Mouse (Mus musculus): ENCODE results near the gene Mrps14. TPM values are rescaled to one million over a fixed set of nuclear protein-coding genes. Genes with fewer than 3 reads are reported as not detected.
A peak's percentile ranks its signal among the peaks of the same experiment; 100 is the strongest.

The Mrps14 gene
- polyA plus RNA-seq, 1 experiment from 2014 or later, result 202 TPM

GRCm38 (mm10) chr1:160231013-160231412, 36.0 kb downstream of the Mrps14 start:
- WGBS, result 44% methylated on average over 4 of the region's 4 CpGs
- no peak for ATAC-seq (replicated peaks; ENCODE audit: insufficient number of reproducible peaks, insufficient read depth, low FRiP score, low read depth)

GRCm38 (mm10) chr1:160232113-160232512, 37.1 kb downstream of the Mrps14 start:
- Histone ChIP-seq H3K9me3 (replicated peaks) (no peaks in the 10 kb centered on the region), H3K36me3 (no peaks in the 10 kb centered on the region), H3K4me3 (no peak overlapping the region), H3K27ac (no peak overlapping the region), H3K4me1 (replicated peaks) (no peaks in the 10 kb centered on the region), H3K9ac (no peak overlapping the region), H3K27me3 (no peaks in the 10 kb centered on the region), H3K4me2 (no peak overlapping the region)
- whole genome bisulfite sequencing, result 92% methylated on average over 3 of the region's 3 CpGs
- ATAC-seq (replicated peaks; ENCODE audit: insufficient number of reproducible peaks, insufficient read depth, low FRiP score, low read depth), result no peak

More at GRCm38 (mm10) chr1:160231013-160231412, 36.0 kb downstream of the Mrps14 start:
- Histone ChIP-seq H3K4me1 (replicated peaks) (no peaks in the 10 kb centered on the region), H3K9ac (no peak overlapping the region), H3K36me3 (no peaks in the 10 kb centered on the region), H3K27ac (no peak overlapping the region), H3K27me3 (no peaks in the 10 kb centered on the region), H3K9me3 (replicated peaks) (no peaks in the 10 kb centered on the region), H3K4me3 (no peak overlapping the region), H3K4me2 (no peak overlapping the region)

- no peak for ATAC-seq (replicated peaks; ENCODE audit: insufficient number of reproducible peaks, insufficient read depth, low FRiP score, low read depth)
Measured at GRCm38 (mm10) chr1:160233921-160234320, 38.9 kb downstream of the Mrps14 start.

GRCm38 (mm10) chr1:160237981-160238380, 43.0 kb downstream of the Mrps14 start:
- no peaks in the 10 kb centered on the region for H3K36me3 ChIP-seq
- no peak overlapping the region for H3K9ac ChIP-seq
- H3K4me2 ChIP-seq, result no peak overlapping the region
- no peaks in the 10 kb centered on the region for H3K4me1 ChIP-seq (replicated peaks)
- 82% methylated on average over 2 of the region's 2 CpGs for WGBS
- H3K27ac ChIP-seq, result no peak overlapping the region
- no peak for ATAC-seq (replicated peaks; ENCODE audit: insufficient number of reproducible peaks, insufficient read depth, low FRiP score, low read depth)
- H3K9me3 ChIP-seq (replicated peaks), result no peaks in the 10 kb centered on the region
- H3K4me3 ChIP-seq, result no peak overlapping the region
- no peaks in the 10 kb centered on the region for H3K27me3 ChIP-seq

More at GRCm38 (mm10) chr1:160233921-160234320, 38.9 kb downstream of the Mrps14 start:
- H3K27me3 ChIP-seq, result no peaks in the 10 kb centered on the region
- no peak overlapping the region for H3K9ac ChIP-seq
- no peaks in the 10 kb centered on the region for H3K9me3 ChIP-seq (replicated peaks)
- no peaks in the 10 kb centered on the region for H3K36me3 ChIP-seq
- no peak overlapping the region for H3K4me2 ChIP-seq
- no peak overlapping the region for H3K27ac ChIP-seq
- H3K4me1 ChIP-seq (replicated peaks), result no peaks in the 10 kb centered on the region
- H3K4me3 ChIP-seq, result no peak overlapping the region

GRCm38 (mm10) chr1:160238852-160239443, 43.9 kb downstream of the Mrps14 start:
- H3K4me2 ChIP-seq, result no peak overlapping the region
- 86% methylated on average over 1 of the region's 1 CpGs for WGBS
- H3K4me1 ChIP-seq (replicated peaks), result no peaks in the 10 kb centered on the region
- H3K36me3 ChIP-seq, result no peaks in the 10 kb centered on the region
- H3K27ac ChIP-seq, result no peak overlapping the region
- no peaks in the 10 kb centered on the region for H3K9me3 ChIP-seq (replicated peaks)
- H3K27me3 ChIP-seq, result no peaks in the 10 kb centered on the region
- no peak overlapping the region for H3K9ac ChIP-seq
- no peak overlapping the region for H3K4me3 ChIP-seq
- no peak for ATAC-seq (replicated peaks; ENCODE audit: insufficient number of reproducible peaks, insufficient read depth, low FRiP score, low read depth)

- Histone ChIP-seq H3K9me3 (replicated peaks) (no peaks in the 10 kb centered on the region), H3K4me3 (no peak overlapping the region), H3K4me2 (no peak overlapping the region), H3K36me3 (no peaks in the 10 kb centered on the region), H3K4me1 (replicated peaks) (no peaks in the 10 kb centered on the region), H3K9ac (no peak overlapping the region), H3K27ac (no peak overlapping the region), H3K27me3 (no peaks in the 10 kb centered on the region)
- WGBS, result 92% methylated on average over 2 of the region's 2 CpGs
- ATAC-seq (replicated peaks; ENCODE audit: insufficient number of reproducible peaks, insufficient read depth, low FRiP score, low read depth), result no peak
Measured at GRCm38 (mm10) chr1:160240091-160240490, 45.1 kb downstream of the Mrps14 start.

- H3K36me3 ChIP-seq, result no peaks in the 10 kb centered on the region
- WGBS, result 91% methylated on average over 5 of the region's 5 CpGs
- H3K4me2 ChIP-seq, result no peak overlapping the region
- no peaks in the 10 kb centered on the region for H3K27me3 ChIP-seq
- H3K4me3 ChIP-seq, result no peak overlapping the region
- no peak overlapping the region for H3K9ac ChIP-seq
- peaks cover 7% of the 10 kb centered on the region; the same call in 1 of the 2 replicates for H3K4me1 ChIP-seq (replicated peaks)
- no peaks in the 10 kb centered on the region for H3K9me3 ChIP-seq (replicated peaks)
- no peak overlapping the region for H3K27ac ChIP-seq
- ATAC-seq (replicated peaks; ENCODE audit: insufficient number of reproducible peaks, insufficient read depth, low FRiP score, low read depth), result no peak
Measured at GRCm38 (mm10) chr1:160244689-160245088, 49.7 kb downstream of the Mrps14 start.

GRCm38 (mm10) chr1:160245954-160246353, 50.9 kb downstream of the Mrps14 start:
- ATAC-seq (replicated peaks; ENCODE audit: insufficient number of reproducible peaks, insufficient read depth, low FRiP score, low read depth), result no peak
- no peaks in the 10 kb centered on the region for H3K27me3 ChIP-seq
- 68% methylated on average over 2 of the region's 2 CpGs for WGBS
- no peak overlapping the region for H3K9ac ChIP-seq
- H3K4me3 ChIP-seq, result no peak overlapping the region
- H3K36me3 ChIP-seq, result no peaks in the 10 kb centered on the region
- H3K27ac ChIP-seq, result no peak overlapping the region
- H3K4me2 ChIP-seq, result no peak overlapping the region
- peaks cover 16% of the 10 kb centered on the region for H3K4me1 ChIP-seq (replicated peaks)
- no peaks in the 10 kb centered on the region for H3K9me3 ChIP-seq (replicated peaks)

GRCm38 (mm10) chr1:160246844-160247243, 51.8 kb downstream of the Mrps14 start:
- Histone ChIP-seq H3K9ac (no peak overlapping the region), H3K36me3 (no peaks in the 10 kb centered on the region), H3K4me3 (no peak overlapping the region), H3K27ac (peak overlapping the region; percentile 57; the same call in 1 of the 2 replicates), H3K4me1 (replicated peaks) (peaks cover 16% of the 10 kb centered on the region), H3K27me3 (no peaks in the 10 kb centered on the region), H3K9me3 (replicated peaks) (no peaks in the 10 kb centered on the region), H3K4me2 (no peak overlapping the region)
- ATAC-seq (replicated peaks; ENCODE audit: insufficient number of reproducible peaks, insufficient read depth, low FRiP score, low read depth), result no peak
- 41% methylated on average over 4 of the region's 4 CpGs for WGBS

GRCm38 (mm10) chr1:160247473-160247872, 52.5 kb downstream of the Mrps14 start:
- 80% methylated on average over 9 of the region's 9 CpGs for WGBS
- Histone ChIP-seq H3K36me3 (no peaks in the 10 kb centered on the region), H3K9ac (no peak overlapping the region), H3K27me3 (no peaks in the 10 kb centered on the region), H3K4me1 (replicated peaks) (peaks cover 16% of the 10 kb centered on the region), H3K27ac (no peak overlapping the region), H3K4me2 (no peak overlapping the region), H3K4me3 (no peak overlapping the region), H3K9me3 (replicated peaks) (no peaks in the 10 kb centered on the region)
- no peak for ATAC-seq (replicated peaks; ENCODE audit: insufficient number of reproducible peaks, insufficient read depth, low FRiP score, low read depth)

- H3K27ac ChIP-seq, result no peak overlapping the region
- ATAC-seq (replicated peaks; ENCODE audit: insufficient number of reproducible peaks, insufficient read depth, low FRiP score, low read depth), result no peak
Measured at GRCm38 (mm10) chr1:160249786-160250185, 54.8 kb downstream of the Mrps14 start.

GRCm38 (mm10) chr1:160250782-160251181, 55.8 kb downstream of the Mrps14 start:
- no peak overlapping the region for H3K4me2 ChIP-seq

More at GRCm38 (mm10) chr1:160249786-160250185, 54.8 kb downstream of the Mrps14 start:
- Histone ChIP-seq H3K27me3 (no peaks in the 10 kb centered on the region), H3K4me1 (replicated peaks) (peaks cover 16% of the 10 kb centered on the region), H3K9ac (no peak overlapping the region), H3K36me3 (no peaks in the 10 kb centered on the region), H3K4me3 (no peak overlapping the region), H3K4me2 (no peak overlapping the region), H3K9me3 (replicated peaks) (no peaks in the 10 kb centered on the region)
- 59% methylated on average over 3 of the region's 3 CpGs for WGBS

More at GRCm38 (mm10) chr1:160250782-160251181, 55.8 kb downstream of the Mrps14 start:
- Histone ChIP-seq H3K4me1 (replicated peaks) (peaks cover 16% of the 10 kb centered on the region), H3K9me3 (replicated peaks) (no peaks in the 10 kb centered on the region), H3K27ac (0 out of 2 replicates have a peak overlapping the region, but pooled peaks have one; percentile 4), H3K4me3 (no peak overlapping the region), H3K36me3 (0 out of 2 replicates have a peak, but pooled peaks cover 2% of the 10 kb centered on the region), H3K9ac (no peak overlapping the region), H3K27me3 (no peaks in the 10 kb centered on the region)
- WGBS, result 25% methylated on average over 4 of the region's 4 CpGs
- ATAC-seq (replicated peaks; ENCODE audit: insufficient number of reproducible peaks, insufficient read depth, low FRiP score, low read depth), result no peak
